Mouse (Mus musculus): ENCODE results near the gene Pde7b. TPM values are rescaled to one million over a fixed set of nuclear protein-coding genes. Genes with fewer than 3 reads are reported as not detected.

Pde7b gene
- polyA plus RNA-seq, 1 experiment from 2014 or later = 2.3 TPM

- Histone ChIP-seq H3K9me3 (replicated peaks; ENCODE audit: control insufficient read depth, low read length, poor library complexity, severe bottlenecking) (no peaks in the 10 kb centered on the region), H3K36me3 (ENCODE audit: control insufficient read depth, insufficient read depth, low read length) (no peaks in the 10 kb centered on the region), H3K27ac (ENCODE audit: low read length) (no peak overlapping the region), H3K4me1 (ENCODE audit: control insufficient read depth, insufficient read depth, low read length) (no peaks in the 10 kb centered on the region), H3K27me3 (ENCODE audit: control insufficient read depth, insufficient read depth, low read depth, low read length) (no peaks in the 10 kb centered on the region), H3K9ac (ENCODE audit: low read depth, low read length) (no peak overlapping the region), H3K4me3 (ENCODE audit: low read depth, low read length) (no peak overlapping the region), H3K4me2 (ENCODE audit: low read length) (no peak overlapping the region)
- 91% methylated on average over 2 of the region's 2 CpGs for whole genome bisulfite sequencing
- peak; percentile 88 for ATAC-seq
These were observed 319.4 kb downstream of the Pde7b start for GRCm38 (mm10) chr10:20405471-20405870.

GRCm38 (mm10) chr10:20402941-20403340, 321.9 kb downstream of the Pde7b start:
- ATAC-seq = no peak
- no peak overlapping the region for H3K9ac ChIP-seq (ENCODE audit: low read depth, low read length)
- H3K4me3 ChIP-seq (ENCODE audit: low read depth, low read length) = no peak overlapping the region
- no peaks in the 10 kb centered on the region for H3K9me3 ChIP-seq (replicated peaks; ENCODE audit: control insufficient read depth, low read length, poor library complexity, severe bottlenecking)
- H3K4me1 ChIP-seq (ENCODE audit: control insufficient read depth, insufficient read depth, low read length) = no peaks in the 10 kb centered on the region
- H3K36me3 ChIP-seq (ENCODE audit: control insufficient read depth, insufficient read depth, low read length) = no peaks in the 10 kb centered on the region
- no peak overlapping the region for H3K4me2 ChIP-seq (ENCODE audit: low read length)
- no peak overlapping the region for H3K27ac ChIP-seq (ENCODE audit: low read length)
- H3K27me3 ChIP-seq (ENCODE audit: control insufficient read depth, insufficient read depth, low read depth, low read length) = no peaks in the 10 kb centered on the region
- 86% methylated on average over 5 of the region's 5 CpGs for WGBS

GRCm38 (mm10) chr10:20400406-20400805, 324.5 kb downstream of the Pde7b start:
- 77% methylated on average over 15 of the region's 15 CpGs for WGBS
- Histone ChIP-seq H3K27me3 (ENCODE audit: control insufficient read depth, insufficient read depth, low read depth, low read length) (no peaks in the 10 kb centered on the region), H3K9ac (ENCODE audit: low read depth, low read length) (no peak overlapping the region), H3K9me3 (replicated peaks; ENCODE audit: control insufficient read depth, low read length, poor library complexity, severe bottlenecking) (no peaks in the 10 kb centered on the region), H3K36me3 (ENCODE audit: control insufficient read depth, insufficient read depth, low read length) (no peaks in the 10 kb centered on the region), H3K4me2 (ENCODE audit: low read length) (no peak overlapping the region), H3K4me3 (ENCODE audit: low read depth, low read length) (no peak overlapping the region), H3K4me1 (ENCODE audit: control insufficient read depth, insufficient read depth, low read length) (no peaks in the 10 kb centered on the region), H3K27ac (ENCODE audit: low read length) (no peak overlapping the region)
- ATAC-seq = no peak

- 64% methylated on average over 12 of the region's 12 CpGs for WGBS
- Histone ChIP-seq H3K4me3 (ENCODE audit: low read depth, low read length) (no peak overlapping the region), H3K4me2 (ENCODE audit: low read length) (no peak overlapping the region), H3K27ac (ENCODE audit: low read length) (no peak overlapping the region), H3K9ac (ENCODE audit: low read depth, low read length) (no peak overlapping the region), H3K36me3 (ENCODE audit: control insufficient read depth, insufficient read depth, low read length) (no peaks in the 10 kb centered on the region), H3K27me3 (ENCODE audit: control insufficient read depth, insufficient read depth, low read depth, low read length) (no peaks in the 10 kb centered on the region), H3K4me1 (ENCODE audit: control insufficient read depth, insufficient read depth, low read length) (no peaks in the 10 kb centered on the region), H3K9me3 (replicated peaks; ENCODE audit: control insufficient read depth, low read length, poor library complexity, severe bottlenecking) (no peaks in the 10 kb centered on the region)
- no peak for ATAC-seq
These were observed 326.1 kb downstream of the Pde7b start for GRCm38 (mm10) chr10:20398641-20399390.

GRCm38 (mm10) chr10:20398224-20398623, 326.7 kb downstream of the Pde7b start:
- H3K4me1 ChIP-seq (ENCODE audit: control insufficient read depth, insufficient read depth, low read length) = no peaks in the 10 kb centered on the region
- 87% methylated on average over 6 of the region's 6 CpGs for WGBS
- no peak overlapping the region for H3K27ac ChIP-seq (ENCODE audit: low read length)
- no peaks in the 10 kb centered on the region for H3K36me3 ChIP-seq (ENCODE audit: control insufficient read depth, insufficient read depth, low read length)
- no peak overlapping the region for H3K4me3 ChIP-seq (ENCODE audit: low read depth, low read length)
- no peaks in the 10 kb centered on the region for H3K9me3 ChIP-seq (replicated peaks; ENCODE audit: control insufficient read depth, low read length, poor library complexity, severe bottlenecking)
- no peak for ATAC-seq
- H3K27me3 ChIP-seq (ENCODE audit: control insufficient read depth, insufficient read depth, low read depth, low read length) = no peaks in the 10 kb centered on the region
- no peak overlapping the region for H3K4me2 ChIP-seq (ENCODE audit: low read length)
- H3K9ac ChIP-seq (ENCODE audit: low read depth, low read length) = no peak overlapping the region

- Histone ChIP-seq H3K27me3 (ENCODE audit: control insufficient read depth, insufficient read depth, low read depth, low read length) (no peaks in the 10 kb centered on the region), H3K36me3 (ENCODE audit: control insufficient read depth, insufficient read depth, low read length) (no peaks in the 10 kb centered on the region), H3K4me2 (ENCODE audit: low read length) (no peak overlapping the region), H3K27ac (ENCODE audit: low read length) (no peak overlapping the region), H3K9me3 (replicated peaks; ENCODE audit: control insufficient read depth, low read length, poor library complexity, severe bottlenecking) (no peaks in the 10 kb centered on the region), H3K4me3 (ENCODE audit: low read depth, low read length) (no peak overlapping the region), H3K4me1 (ENCODE audit: control insufficient read depth, insufficient read depth, low read length) (no peaks in the 10 kb centered on the region), H3K9ac (ENCODE audit: low read depth, low read length) (no peak overlapping the region)
- ATAC-seq = no peak
- WGBS = 93% methylated on average over 3 of the region's 3 CpGs
These were observed 329.1 kb downstream of the Pde7b start for GRCm38 (mm10) chr10:20395778-20396177.

- Histone ChIP-seq H3K27ac (ENCODE audit: low read length) (no peak overlapping the region), H3K36me3 (ENCODE audit: control insufficient read depth, insufficient read depth, low read length) (no peaks in the 10 kb centered on the region), H3K9me3 (replicated peaks; ENCODE audit: control insufficient read depth, low read length, poor library complexity, severe bottlenecking) (no peaks in the 10 kb centered on the region), H3K4me1 (ENCODE audit: control insufficient read depth, insufficient read depth, low read length) (no peaks in the 10 kb centered on the region), H3K4me3 (ENCODE audit: low read depth, low read length) (no peak overlapping the region), H3K4me2 (ENCODE audit: low read length) (no peak overlapping the region), H3K9ac (ENCODE audit: low read depth, low read length) (no peak overlapping the region), H3K27me3 (ENCODE audit: control insufficient read depth, insufficient read depth, low read depth, low read length) (no peaks in the 10 kb centered on the region)
- ATAC-seq = no peak
- 77% methylated on average over 5 of the region's 5 CpGs for WGBS
These were observed 330.1 kb downstream of the Pde7b start for GRCm38 (mm10) chr10:20394815-20395214.

- no peak overlapping the region for H3K27ac ChIP-seq (ENCODE audit: low read length)
- 68% methylated on average over 3 of the region's 3 CpGs for WGBS
These were observed 334.3 kb downstream of the Pde7b start for GRCm38 (mm10) chr10:20390568-20390967.

GRCm38 (mm10) chr10:20382807-20383419, 342.0 kb downstream of the Pde7b start:
- peak; percentile 94 for ATAC-seq
- H3K27me3 ChIP-seq (ENCODE audit: control insufficient read depth, insufficient read depth, low read depth, low read length) = no peaks in the 10 kb centered on the region
- H3K9me3 ChIP-seq (replicated peaks; ENCODE audit: control insufficient read depth, low read length, poor library complexity, severe bottlenecking) = no peaks in the 10 kb centered on the region
- H3K4me3 ChIP-seq (ENCODE audit: low read depth, low read length) = no peak overlapping the region
- 0 out of 2 replicates have a peak overlapping the region, but pooled peaks have one; percentile 14 for H3K27ac ChIP-seq (ENCODE audit: low read length)
- no peak overlapping the region for H3K4me2 ChIP-seq (ENCODE audit: low read length)
- H3K4me1 ChIP-seq (ENCODE audit: control insufficient read depth, insufficient read depth, low read length) = peaks cover 9% of the 10 kb centered on the region
- H3K9ac ChIP-seq (ENCODE audit: low read depth, low read length) = no peak overlapping the region
- 68% methylated on average over 6 of the region's 6 CpGs for WGBS
- H3K36me3 ChIP-seq (ENCODE audit: control insufficient read depth, insufficient read depth, low read length) = no peaks in the 10 kb centered on the region

More at GRCm38 (mm10) chr10:20390568-20390967, 334.3 kb downstream of the Pde7b start:
- Histone ChIP-seq H3K4me1 (ENCODE audit: control insufficient read depth, insufficient read depth, low read length) (no peaks in the 10 kb centered on the region), H3K9me3 (replicated peaks; ENCODE audit: control insufficient read depth, low read length, poor library complexity, severe bottlenecking) (no peaks in the 10 kb centered on the region), H3K4me2 (ENCODE audit: low read length) (no peak overlapping the region), H3K36me3 (ENCODE audit: control insufficient read depth, insufficient read depth, low read length) (no peaks in the 10 kb centered on the region), H3K27me3 (ENCODE audit: control insufficient read depth, insufficient read depth, low read depth, low read length) (no peaks in the 10 kb centered on the region), H3K9ac (ENCODE audit: low read depth, low read length) (no peak overlapping the region), H3K4me3 (ENCODE audit: low read depth, low read length) (no peak overlapping the region)
- ATAC-seq = no peak

Data from midbrain, embryonic 16.5 days (tissue).